Mouse (Mus musculus) limb, embryonic 14.5 days (tissue): ENCODE results near the gene Fam111a. TPM values are rescaled to one million over a fixed set of nuclear protein-coding genes. Genes with fewer than 3 reads are reported as not detected.

Experiments used
- ATAC-seq: fragments of 200-750 bp; cut with Nextera tagmentation; 2 replicates; pipeline ENCODE4 v1.8.0; 2017; ENCODE audit warnings: low read depth, moderate number of reproducible peaks, moderate TSS enrichment; ENCODE audit not compliant: low FRiP score
- DNase-seq: peaks from one replicate; pipeline ENCODE4 v3.0.0-alpha.2; 2015; ENCODE audit warnings: low spot score
- H3K27ac ChIP-seq: fragments of 300-500 bp; sonication (generic); replicated peaks from 2 replicates; pipeline ENCODE4 v1.5.1; 2014; ENCODE audit warnings: low read depth, mild to moderate bottlenecking, low read length, moderate library complexity, mixed read lengths
- H3K27me3 ChIP-seq: fragments of 300-500 bp; sonication (generic); 2 replicates; pipeline ENCODE4 v1.6.1; 2014; ENCODE audit warnings: low read length, mixed read lengths; ENCODE audit not compliant: control insufficient read depth, insufficient read depth
- H3K36me3 ChIP-seq: fragments of 300-500 bp; sonication (generic); 2 replicates; pipeline ENCODE4 v1.6.1; 2014; ENCODE audit warnings: mild to moderate bottlenecking, low read length, moderate library complexity, mixed read lengths; ENCODE audit not compliant: control insufficient read depth, insufficient read depth
- H3K4me1 ChIP-seq: fragments of 300-500 bp; sonication (generic); 2 replicates; pipeline ENCODE4 v1.6.1; 2014; ENCODE audit warnings: antibody characterized with exemption, low read length, mixed read lengths; ENCODE audit not compliant: control insufficient read depth, insufficient read depth
- H3K4me2 ChIP-seq: fragments of 300-500 bp; sonication (generic); replicated peaks from 2 replicates; pipeline ENCODE4 v1.6.1; 2014; ENCODE audit warnings: low read depth, mild to moderate bottlenecking, low read length, moderate library complexity; ENCODE audit not compliant: severe bottlenecking
- H3K4me3 ChIP-seq: fragments of 300-500 bp; sonication (generic); replicated peaks from 2 replicates; pipeline ENCODE4 v1.5.1; 2014; ENCODE audit warnings: low read length
- H3K9ac ChIP-seq: fragments of 300-500 bp; sonication (generic); 2 replicates; pipeline ENCODE4 v1.6.1; 2014; ENCODE audit warnings: mild to moderate bottlenecking, low read depth, low read length, moderate library complexity; ENCODE audit not compliant: severe bottlenecking
- H3K9me3 ChIP-seq: fragments of 300-500 bp; sonication (generic); 2 replicates; pipeline ENCODE4 v1.6.1; 2016; ENCODE audit warnings: low read length; ENCODE audit not compliant: control insufficient read depth
- POLR2A ChIP-seq: fragments of 200-500 bp; IDR thresholded peaks from 2 replicates; pipeline ENCODE4 v1.8.0; 2012; ENCODE audit warnings: inconsistent platforms, mild to moderate bottlenecking, moderate library complexity, borderline replicate concordance; ENCODE audit not compliant: insufficient read depth, insufficient read length; ENCODE audit errors: extremely low read depth
- WGBS: fragments of 180-500 bp; shearing (Covaris S2); extraction: QIAGEN DNeasy Blood & Tissue Kit; methylation state at CpG from one replicate; pipeline ENCODE4 v1.1.7; 2014; 5-methylcytosine and 5-hydroxymethylcytosine counted together
- polyA plus RNA-seq, 2 experiments: library from polyadenylated mRNA; depleted of rRNA in 1 of 2; stranded (reverse) in 1 of 2; unstranded in 1 of 2; fragments of >200 nt; fragmentation: Nextera tagmentation in 1 of 2; extraction: Ambion mirVana in 1 of 2; gene quantifications; 2 replicates each; pipeline versions ENCODE4 v1.2.1 to v1.2.3; 2012 to 2014

Fam111a gene
- polyA plus RNA-seq, 2 experiments: 17.1 to 25.1 TPM

GRCm38 (mm10) chr19:12540727-12541126 lies 4.8 kb upstream of the Fam111a start:
- 60% methylated on average over 3 of the region's 3 CpGs for WGBS
- no peak overlapping the region for H3K4me2 ChIP-seq

GRCm38 (mm10) chr19:12541644-12542043 lies 3.9 kb upstream of the Fam111a start:
- H3K36me3 ChIP-seq: no peaks in the 10 kb centered on the region
- no peak overlapping the region for H3K27ac ChIP-seq
- no peak overlapping the region for H3K4me2 ChIP-seq
- H3K9ac ChIP-seq: no peak overlapping the region
- DNase-seq (no peak), ATAC-seq (no peak)
- no peak overlapping the region for H3K4me3 ChIP-seq
- 5% methylated on average over 2 of the region's 2 CpGs for WGBS
- H3K9me3 ChIP-seq: no peaks in the 10 kb centered on the region
- no peak for TF ChIP-seq POLR2A
- H3K27me3 ChIP-seq: no peaks in the 10 kb centered on the region
- no peaks in the 10 kb centered on the region for H3K4me1 ChIP-seq

More at GRCm38 (mm10) chr19:12540727-12541126, 4.8 kb upstream of the Fam111a start:
- no peaks in the 10 kb centered on the region for H3K9me3 ChIP-seq
- H3K4me1 ChIP-seq: no peaks in the 10 kb centered on the region
- H3K27ac ChIP-seq: no peak overlapping the region
- H3K36me3 ChIP-seq: no peaks in the 10 kb centered on the region
- TF ChIP-seq POLR2A: no peak
- no peak for ATAC-seq
- no peak overlapping the region for H3K9ac ChIP-seq
- no peak for DNase-seq
- H3K27me3 ChIP-seq: no peaks in the 10 kb centered on the region
- no peak overlapping the region for H3K4me3 ChIP-seq

- H3K27me3 ChIP-seq: no peaks in the 10 kb centered on the region
- no peak for TF ChIP-seq POLR2A
- no peak for ATAC-seq
Observed at GRCm38 (mm10) chr19:12549166-12549565, 3.6 kb downstream of the Fam111a start.

GRCm38 (mm10) chr19:12550005-12550942 lies 4.7 kb downstream of the Fam111a start:
- Histone ChIP-seq H3K4me1 (no peaks in the 10 kb centered on the region), H3K27ac (no peak overlapping the region), H3K27me3 (no peaks in the 10 kb centered on the region), H3K4me2 (no peak overlapping the region), H3K9ac (no peak overlapping the region), H3K36me3 (no peaks in the 10 kb centered on the region), H3K9me3 (no peaks in the 10 kb centered on the region), H3K4me3 (no peak overlapping the region)
- DNase-seq (no peak), ATAC-seq (no peak)
- 74% methylated on average over 5 of the region's 5 CpGs for WGBS
- no peak for TF ChIP-seq POLR2A

More at GRCm38 (mm10) chr19:12549166-12549565, 3.6 kb downstream of the Fam111a start:
- Histone ChIP-seq H3K4me3 (no peak overlapping the region), H3K4me2 (no peak overlapping the region), H3K9ac (no peak overlapping the region), H3K9me3 (no peaks in the 10 kb centered on the region), H3K4me1 (no peaks in the 10 kb centered on the region), H3K27ac (no peak overlapping the region), H3K36me3 (no peaks in the 10 kb centered on the region)
- no peak for DNase-seq
- 77% methylated on average over 5 of the region's 5 CpGs for WGBS

- Histone ChIP-seq H3K36me3 (no peaks in the 10 kb centered on the region), H3K4me3 (no peak overlapping the region), H3K27me3 (no peaks in the 10 kb centered on the region), H3K4me2 (no peak overlapping the region), H3K9me3 (no peaks in the 10 kb centered on the region), H3K27ac (no peak overlapping the region), H3K9ac (no peak overlapping the region), H3K4me1 (no peaks in the 10 kb centered on the region)
- no peak for TF ChIP-seq POLR2A
- DNase-seq (no peak), ATAC-seq (no peak)
- WGBS: 73% methylated on average over 2 of the region's 2 CpGs
Observed at GRCm38 (mm10) chr19:12556293-12556692, 10.8 kb downstream of the Fam111a start.
